Mouse (Mus musculus) forebrain, postnatal 0 days (tissue): ENCODE data around the gene Cytip. TPM values are rescaled to one million over a fixed set of nuclear protein-coding genes. Genes with fewer than 3 reads are reported as not detected.

Experiments
- ATAC-seq: fragments of 200-750 bp; cut with Nextera tagmentation; 2 replicates; pipeline ENCODE4 v1.8.0; 2017; ENCODE audit warnings: mild to moderate bottlenecking, moderate library complexity
- DNase-seq: peaks from one replicate; pipeline ENCODE4 v3.0.0-alpha.2; 2015
- H3K27ac ChIP-seq: fragments of 300-500 bp; sonication (generic); 2 replicates; pipeline ENCODE4 v1.5.1; 2014; ENCODE audit warnings: low read depth, mild to moderate bottlenecking, antibody characterized with exemption, low read length, moderate library complexity, mixed read lengths
- H3K27me3 ChIP-seq: fragments of 300-500 bp; sonication (generic); 2 replicates; pipeline ENCODE4 v1.6.1; 2014; ENCODE audit warnings: mild to moderate bottlenecking, low read length, mixed read lengths; ENCODE audit not compliant: insufficient read depth
- H3K36me3 ChIP-seq: fragments of 300-500 bp; sonication (generic); 2 replicates; pipeline ENCODE4 v1.6.1; 2014; ENCODE audit warnings: mild to moderate bottlenecking, moderate library complexity; ENCODE audit not compliant: insufficient read depth
- H3K4me1 ChIP-seq: fragments of 300-500 bp; sonication (generic); 2 replicates; pipeline ENCODE4 v1.6.1; 2014; ENCODE audit warnings: antibody characterized with exemption; ENCODE audit not compliant: insufficient read depth
- H3K4me2 ChIP-seq: fragments of 300-500 bp; sonication (generic); 2 replicates; pipeline ENCODE4 v1.6.1; 2014; ENCODE audit warnings: low read depth, mild to moderate bottlenecking, moderate library complexity
- H3K4me3 ChIP-seq: fragments of 300-500 bp; sonication (generic); 2 replicates; pipeline ENCODE4 v1.5.1; 2014; ENCODE audit warnings: low read depth, low read length, mixed read lengths
- H3K9ac ChIP-seq: fragments of 300-500 bp; sonication (generic); 2 replicates; pipeline ENCODE4 v1.6.1; 2014; ENCODE audit warnings: mild to moderate bottlenecking
- H3K9me3 ChIP-seq: fragments of 300-500 bp; sonication (generic); 2 replicates; pipeline ENCODE4 v1.6.1; 2016; ENCODE audit warnings: low read length
- CTCF ChIP-seq: sonication (generic); IDR thresholded peaks from 2 replicates; pipeline ENCODE4 v1.5.1; 2016; ENCODE audit warnings: antibody characterized with exemption, control low read depth, low read depth
- WGBS: fragments of 180-500 bp; shearing (Covaris S2); extraction: QIAGEN DNeasy Blood & Tissue Kit; methylation state at CpG from one replicate; pipeline ENCODE4 v1.1.7; 2014; 5-methylcytosine and 5-hydroxymethylcytosine counted together
- polyA plus RNA-seq: library from polyadenylated mRNA; unstranded; fragments of >200 nt; fragmentation: Nextera tagmentation; extraction: Ambion mirVana; gene quantifications from 2 replicates; pipeline ENCODE4 v1.2.1, GENCODE M21; 2015
- total RNA-seq: library from RNA; depleted of rRNA; stranded (reverse); fragments of >200 nt; gene quantifications from 2 replicates; pipeline ENCODE4 v1.2.3, GENCODE M21; 2014

Cytip gene
- total and polyA plus RNA-seq, 2 experiments from 2014 or later: 0.33 to 0.42 TPM

DNA sequence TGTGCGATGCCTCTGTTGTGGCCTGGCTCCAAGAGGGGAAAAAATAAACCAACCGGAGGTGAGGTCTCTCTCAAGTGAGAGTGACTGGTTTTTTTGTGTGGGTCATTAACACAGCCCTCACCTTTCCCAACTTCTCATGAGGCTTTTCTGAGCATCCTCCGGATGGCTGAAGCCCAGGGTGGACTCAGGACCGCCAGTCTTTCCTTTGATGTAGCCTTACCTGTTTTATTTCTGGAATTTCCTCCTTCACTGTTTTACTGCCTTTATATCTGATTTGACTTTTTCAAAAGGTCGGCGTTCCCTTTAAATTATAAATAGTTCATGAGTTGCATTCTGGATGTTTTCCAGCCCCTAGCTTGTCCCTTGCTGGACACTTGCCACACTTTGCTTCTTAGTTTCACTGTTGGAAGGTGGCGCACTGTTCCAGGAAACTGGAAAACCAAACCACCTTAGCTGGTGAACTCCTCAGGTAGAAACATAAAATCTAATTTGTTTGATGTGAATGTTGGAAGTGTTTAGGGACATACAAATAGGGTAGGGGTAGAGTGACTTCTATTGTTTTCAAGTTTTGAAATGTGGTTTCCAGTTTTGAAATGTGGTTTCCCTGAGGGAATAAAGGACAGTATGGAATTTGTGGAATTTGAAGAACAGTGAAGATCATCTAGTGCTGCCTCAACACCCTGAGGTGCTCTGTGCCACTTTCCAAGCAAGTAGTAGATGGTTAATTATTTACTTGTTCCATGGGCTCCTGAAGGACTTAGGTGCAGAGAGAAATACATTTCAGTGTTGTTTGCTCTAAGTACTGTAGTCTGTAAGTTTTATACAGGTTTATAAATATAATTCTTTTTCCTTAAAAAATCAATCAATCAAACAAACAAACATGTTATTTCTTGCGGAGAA, 19.7 kb downstream of the Cytip start:
- no peak for TF ChIP-seq CTCF
- DNase-seq (no peak), ATAC-seq (no peak)
- no peak overlapping the region for H3K9ac ChIP-seq
- whole genome bisulfite sequencing: 78% methylated on average over 8 of the region's 8 CpGs
- no peak overlapping the region for H3K4me3 ChIP-seq
- H3K4me1 ChIP-seq: peaks cover 21% of the 10 kb centered on the region; the same call in 1 of the 2 replicates
- H3K27me3 ChIP-seq: no peaks in the 10 kb centered on the region
- no peak overlapping the region for H3K4me2 ChIP-seq
- no peaks in the 10 kb centered on the region for H3K36me3 ChIP-seq
- H3K9me3 ChIP-seq: no peaks in the 10 kb centered on the region
- peak overlapping the region; percentile 85 for H3K27ac ChIP-seq

DNA sequence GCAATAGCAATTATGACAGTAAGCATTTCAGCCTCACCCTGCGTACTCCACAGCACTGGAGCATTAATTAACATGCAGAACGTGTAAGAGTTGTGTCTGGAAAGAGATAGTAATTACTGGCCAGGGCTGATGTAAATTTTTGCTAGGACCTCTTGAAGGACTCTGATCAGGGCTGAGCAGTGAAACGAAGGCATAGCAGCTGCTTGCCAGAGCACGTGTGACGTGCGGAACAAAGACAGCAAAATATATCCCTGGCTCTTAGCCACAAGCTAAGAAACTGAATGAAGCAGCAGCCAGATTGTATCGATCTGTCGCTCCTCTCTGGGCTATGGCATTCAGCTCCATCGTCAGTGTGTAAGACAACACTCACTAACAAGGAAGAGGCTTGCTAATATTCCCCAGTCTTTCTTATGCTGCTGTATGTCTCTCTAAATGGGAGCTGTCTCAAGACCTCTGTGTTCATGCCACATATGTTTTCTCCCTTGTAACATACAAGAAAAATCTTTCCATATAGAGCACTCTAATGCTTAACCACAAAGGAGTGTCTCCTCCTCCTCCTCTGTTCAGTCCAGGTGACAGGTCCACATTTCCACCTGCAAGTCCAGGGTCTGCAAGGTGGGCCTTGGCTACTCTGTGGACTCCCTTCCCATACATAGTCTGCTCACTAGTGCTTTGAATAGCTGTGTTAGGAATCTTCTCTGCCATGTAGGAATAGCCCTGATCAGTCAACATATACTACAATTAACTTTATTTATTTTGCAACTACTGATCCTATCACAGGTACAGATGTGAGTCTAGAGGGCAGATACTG, 20.7 kb downstream of the Cytip start:
- peak overlapping the region; percentile 39 for H3K9ac ChIP-seq
- peak overlapping the region; percentile 16; the same call in 1 of the 2 replicates for H3K4me2 ChIP-seq
- H3K27ac ChIP-seq: peak overlapping the region; percentile 85
- no peak overlapping the region for H3K4me3 ChIP-seq
- ATAC-seq: peak; percentile 93
- peaks cover 21% of the 10 kb centered on the region; the same call in 1 of the 2 replicates for H3K4me1 ChIP-seq
- H3K9me3 ChIP-seq: no peaks in the 10 kb centered on the region
- H3K27me3 ChIP-seq: no peaks in the 10 kb centered on the region
- no peaks in the 10 kb centered on the region for H3K36me3 ChIP-seq
- TF ChIP-seq CTCF: no peak
- WGBS: 13% methylated on average over 9 of the region's 9 CpGs
- DNase-seq: peak; percentile 86

DNA sequence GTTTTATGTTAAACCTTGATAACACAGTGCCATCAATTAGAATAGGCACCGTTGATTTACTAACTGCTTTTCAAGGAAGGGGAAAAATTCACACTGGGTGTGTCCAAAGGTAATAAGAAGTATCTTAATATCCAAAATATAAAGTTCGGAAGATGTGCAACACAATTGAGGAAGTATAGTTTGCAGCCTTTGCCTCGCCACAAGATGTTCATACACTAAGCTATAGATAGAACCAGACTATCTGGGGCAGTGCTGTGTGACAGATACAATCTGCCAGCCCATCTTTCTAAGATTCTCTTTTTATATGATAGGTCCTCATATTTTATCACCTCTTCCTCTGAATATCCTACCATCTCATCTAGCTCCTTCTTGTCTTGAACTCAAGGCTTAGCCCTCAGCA, 22.4 kb downstream of the Cytip start:
- H3K36me3 ChIP-seq: no peaks in the 10 kb centered on the region
- no peak for ATAC-seq
- H3K4me3 ChIP-seq: no peak overlapping the region
- H3K9ac ChIP-seq: no peak overlapping the region
- no peak for TF ChIP-seq CTCF
- no peak overlapping the region for H3K4me2 ChIP-seq
- H3K4me1 ChIP-seq: peaks cover 21% of the 10 kb centered on the region; the same call in 1 of the 2 replicates
- DNase-seq: no peak
- H3K27me3 ChIP-seq: no peaks in the 10 kb centered on the region
- no peaks in the 10 kb centered on the region for H3K9me3 ChIP-seq
- no peak overlapping the region for H3K27ac ChIP-seq
- 83% methylated on average over 3 of the region's 3 CpGs for WGBS

DNA sequence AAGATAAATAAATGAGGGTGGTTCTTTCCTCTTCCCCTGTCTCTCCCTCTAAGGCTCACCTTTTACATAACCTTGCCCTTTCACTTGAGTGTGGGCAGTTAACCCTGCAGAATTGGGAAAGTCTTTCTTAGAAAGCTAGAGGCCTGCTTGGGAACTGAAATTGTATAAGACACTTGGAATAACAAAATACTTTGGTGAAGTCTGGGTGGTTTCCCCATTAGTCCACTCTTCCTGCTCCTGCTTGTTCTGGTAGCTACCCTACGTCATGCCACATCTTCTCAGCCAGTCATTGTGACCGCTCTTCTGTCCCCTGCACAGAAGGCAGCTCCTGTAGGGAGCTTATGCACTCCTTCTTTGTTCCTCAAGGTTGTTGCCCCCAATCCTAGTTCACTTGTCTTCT, 26.2 kb downstream of the Cytip start:
- ATAC-seq (no peak), DNase-seq (no peak)
- Histone ChIP-seq H3K27me3 (no peaks in the 10 kb centered on the region), H3K4me1 (peaks cover 7% of the 10 kb centered on the region; the same call in 1 of the 2 replicates), H3K27ac (no peak overlapping the region), H3K4me2 (no peak overlapping the region), H3K36me3 (no peaks in the 10 kb centered on the region), H3K9me3 (no peaks in the 10 kb centered on the region), H3K9ac (no peak overlapping the region), H3K4me3 (no peak overlapping the region)
- TF ChIP-seq CTCF: no peak
- WGBS: 77% methylated on average over 2 of the region's 2 CpGs

DNA sequence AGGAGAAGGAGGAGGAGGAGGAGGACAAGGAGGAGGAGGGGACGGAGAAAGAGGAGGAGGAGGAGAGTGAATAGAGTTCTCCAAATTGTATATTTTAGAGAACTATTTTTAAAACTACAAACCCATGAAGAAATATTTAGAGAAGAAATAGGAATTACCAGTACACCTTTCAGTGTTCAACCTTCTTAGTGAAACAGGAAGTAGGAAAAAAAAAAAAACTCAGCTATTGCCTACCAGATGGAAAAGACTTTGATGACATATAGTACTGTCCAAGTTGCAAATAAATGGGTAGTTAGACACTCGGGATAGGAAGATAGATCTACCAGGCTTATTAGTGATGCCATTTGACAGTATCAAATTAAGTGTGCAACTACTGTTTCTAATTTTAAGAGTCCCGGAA, 27.7 kb downstream of the Cytip start:
- ATAC-seq (no peak), DNase-seq (no peak)
- Histone ChIP-seq H3K9ac (no peak overlapping the region), H3K4me1 (no peaks in the 10 kb centered on the region), H3K27ac (no peak overlapping the region), H3K9me3 (no peaks in the 10 kb centered on the region), H3K27me3 (no peaks in the 10 kb centered on the region), H3K4me2 (no peak overlapping the region), H3K36me3 (no peaks in the 10 kb centered on the region), H3K4me3 (no peak overlapping the region)
- TF ChIP-seq CTCF: no peak
- 94% methylated on average over 3 of the region's 3 CpGs for WGBS

DNA sequence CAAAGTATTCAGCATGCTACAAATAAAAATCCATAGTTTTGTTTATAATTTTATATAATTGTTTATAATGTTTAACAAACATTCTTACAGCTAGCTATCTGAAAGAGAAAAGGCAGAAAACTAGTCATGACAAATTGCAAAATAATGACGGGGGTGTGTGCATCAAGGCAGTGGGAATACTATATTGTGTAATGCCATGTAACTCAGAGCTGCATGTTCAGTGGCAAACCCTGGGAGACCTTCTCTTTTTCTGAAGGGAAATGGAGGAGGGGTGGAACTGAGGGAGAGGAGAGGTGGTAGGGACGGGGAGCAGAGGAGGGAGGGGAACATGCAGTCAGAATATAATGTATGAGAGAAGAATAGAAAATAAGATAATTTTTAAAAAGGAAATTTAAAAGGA, 28.6 kb downstream of the Cytip start:
- Histone ChIP-seq H3K4me2 (no peak overlapping the region), H3K4me1 (no peaks in the 10 kb centered on the region), H3K27me3 (no peaks in the 10 kb centered on the region), H3K36me3 (no peaks in the 10 kb centered on the region), H3K27ac (no peak overlapping the region), H3K9me3 (no peaks in the 10 kb centered on the region), H3K4me3 (no peak overlapping the region), H3K9ac (no peak overlapping the region)
- no peak for DNase-seq
- WGBS: 72% methylated on average over 2 of the region's 2 CpGs
- ATAC-seq: no peak
- TF ChIP-seq CTCF: no peak
